ENCODE assay signal across 10 mouse cellular contexts in the genomic region with DNA sequence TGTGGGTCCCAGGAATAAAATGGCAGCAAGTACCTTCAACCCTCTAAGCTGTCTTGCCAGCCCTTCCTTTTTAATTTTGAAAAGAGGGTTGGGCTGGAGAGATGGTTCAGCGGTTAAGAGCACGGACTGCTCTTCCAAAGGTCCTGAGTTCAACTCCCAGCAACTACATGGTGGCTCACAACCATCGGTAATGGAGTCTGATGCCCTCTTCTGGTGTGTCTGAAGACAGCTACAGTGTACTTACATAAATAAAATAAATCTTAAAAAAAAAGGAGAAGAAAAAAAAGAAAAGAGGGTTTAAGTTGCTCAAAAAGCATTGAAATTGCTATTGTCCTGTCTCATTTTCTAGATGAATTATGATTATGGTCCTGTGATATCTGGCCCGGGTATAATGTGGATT. TPM values are rescaled to one million over a fixed set of nuclear protein-coding genes. Genes with fewer than 3 reads are reported as not detected.
DNase-seq lines count a peak whose midpoint lies in the region; ATAC-seq and TF ChIP-seq lines count a peak whose summit lies in the region.
"Had no signal": no experiment of that assay in that cellular context is flagged by ENCODE, and none has a peak within 500 bp of the region (broad histone marks: within the 10 kb centered on the region; RNA-seq: fewer than 3 reads in every experiment).

No protein-coding gene starts in this region.

- intact Hi-C loops in gastrocnemius, adult 2 months (cut with DNase I), result loop anchor here (5.0 kb wide), 1 partner anchor 111 kb away; the partner anchor contains the start of genes Chmp1a and Spata33

- no peaks in the 10 kb centered on the region for H3K9me3 ChIP-seq in embryonic facial prominence, embryonic 10.5 days
- H3K9me3 ChIP-seq in liver, embryonic 15.5 days (replicated peaks), result no peaks in the 10 kb centered on the region

- peaks cover 61% of the 10 kb centered on the region for H3K36me3 ChIP-seq in embryonic facial prominence, embryonic 10.5 days (replicated peaks)
- H3K36me3 ChIP-seq in liver, embryonic 15.5 days (replicated peaks), result peaks cover 45% of the 10 kb centered on the region

- peak overlapping the region; percentile 96 for H3K27ac ChIP-seq in gastrocnemius, adult 2 months
- no peak overlapping the region for H3K27ac ChIP-seq in layer of hippocampus, adult 2 months
- H3K27ac ChIP-seq in embryonic facial prominence, embryonic 10.5 days (replicated peaks), result no peak overlapping the region
- peak overlapping the region; percentile 77 for H3K27ac ChIP-seq in liver, embryonic 15.5 days (replicated peaks)

- TF ChIP-seq CTCF in gastrocnemius, adult 2 months (IDR thresholded peaks at IDR 0.05), result peak; percentile 12; the same call in 1 of the 2 replicates
- TF ChIP-seq CTCF in layer of hippocampus, adult 2 months (conservative IDR thresholded peaks at IDR 0.05), result peak; percentile 55

- no peak overlapping the region; the same call in 1 of the 2 replicates for H3K4me3 ChIP-seq in gastrocnemius, adult 2 months
- H3K4me3 ChIP-seq in layer of hippocampus, adult 2 months, result no peak overlapping the region
- H3K4me3 ChIP-seq in embryonic facial prominence, embryonic 10.5 days, result peak overlapping the region; percentile 96; the same call in 1 of the 2 replicates
- no peak overlapping the region for H3K4me3 ChIP-seq in liver, embryonic 15.5 days (replicated peaks)

- peak overlapping the region; percentile 87 for H3K4me2 ChIP-seq in liver, embryonic 15.5 days

- 82% methylated on average over 4 of the region's 4 CpGs for WGBS in embryonic facial prominence, embryonic 10.5 days
- WGBS in liver, embryonic 15.5 days (ENCODE audit: insufficient replicate concordance), result 75% methylated on average over 4 of the region's 4 CpGs

- H3K27me3 ChIP-seq in embryonic facial prominence, embryonic 10.5 days (replicated peaks; ENCODE audit: low read depth, poor library complexity, severe bottlenecking), result no peaks in the 10 kb centered on the region
- no peaks in the 10 kb centered on the region for H3K27me3 ChIP-seq in liver, embryonic 15.5 days

- DNase-seq in gastrocnemius, adult 2 months, result no peak
- no peak for DNase-seq in gastrocnemius, postnatal 4 days (ENCODE audit: low spot score in 2 of 2)
- no peak for DNase-seq in layer of hippocampus, adult 2 months (ENCODE audit: low spot score in 2 of 2)
- DNase-seq in layer of hippocampus, postnatal 36 days, result no peak
- no peak for DNase-seq in embryonic facial prominence, embryonic 10.5 days (ENCODE audit: low spot score)
- no peak for DNase-seq in urinary bladder, postnatal 10 days (ENCODE audit: low spot score)
- no peak for DNase-seq in layer of hippocampus, postnatal 25 days (ENCODE audit: extremely low spot score in 1 of 2, low spot score in 1 of 2)
- DNase-seq: right cerebral cortex, postnatal 4 days; thymus, postnatal 36 days had no signal

- H3K9ac ChIP-seq in liver, embryonic 15.5 days, result peak overlapping the region; percentile 70; the same call in 1 of the 2 replicates

- peaks cover 22% of the 10 kb centered on the region for H3K4me1 ChIP-seq in embryonic facial prominence, embryonic 10.5 days
- peaks cover 23% of the 10 kb centered on the region for H3K4me1 ChIP-seq in liver, embryonic 15.5 days (replicated peaks)

- no peak for ATAC-seq in liver, embryonic 15.5 days (ENCODE audit: insufficient read depth)

RNA-seq across cellular contexts. Expression of gene Rpl13, which starts 0.9 kb away (rescaled TPM):
- total RNA-seq in gastrocnemius, adult 2 months (2021), result 100 to 1,000 TPM; 389 to 466 TPM
- total RNA-seq in gastrocnemius, postnatal 4 days (2021), result 100 to 1,000 TPM; 798 to 871 TPM
- total RNA-seq in layer of hippocampus, adult 2 months (2021), result 100 to 1,000 TPM; 418 to 466 TPM
- total RNA-seq in layer of hippocampus, postnatal 36 days (2021), result 100 to 1,000 TPM; 391 to 451 TPM
- polyA plus RNA-seq in embryonic facial prominence, embryonic 10.5 days (2016; fragmentation: Nextera tagmentation; extraction: Ambion mirVana), result 1,419 and 1,432 TPM in 2 replicates
- polyA plus RNA-seq in liver, embryonic 15.5 days (2015; fragmentation: Nextera tagmentation; extraction: Ambion mirVana), result 785 TPM in 2 replicates
- 100 to 1,000 TPM; 378 to 449 TPM for total RNA-seq in layer of hippocampus, postnatal 25 days (2021)

RNA-seq across cellular contexts. Expression of gene Cpne7, which starts 15.9 kb away (rescaled TPM):
- total RNA-seq in gastrocnemius, adult 2 months (2021), result under 1 TPM; 0.13 to 0.20 TPM
- total RNA-seq in gastrocnemius, postnatal 4 days (2021), result 1 to 10 TPM in 1 of 2 experiments, under 1 TPM in 1; 0.80 to 2.4 TPM
- 100 to 1,000 TPM; 257 to 313 TPM for total RNA-seq in layer of hippocampus, adult 2 months (2021)
- total RNA-seq in layer of hippocampus, postnatal 36 days (2021), result 100 to 1,000 TPM; 305 to 318 TPM
- 1.8 and 2.0 TPM in 2 replicates for polyA plus RNA-seq in embryonic facial prominence, embryonic 10.5 days (2016; fragmentation: Nextera tagmentation; extraction: Ambion mirVana)
- polyA plus RNA-seq in liver, embryonic 15.5 days (2015; fragmentation: Nextera tagmentation; extraction: Ambion mirVana), result 0.30 and 0.45 TPM in 2 replicates
- total RNA-seq in layer of hippocampus, postnatal 25 days (2021), result 100 to 1,000 TPM; 273 to 300 TPM

RNA-seq across cellular contexts. Expression of gene Spg7, which starts 38.5 kb away (rescaled TPM):
- 10 to 100 TPM; 67.4 to 74.9 TPM for total RNA-seq in gastrocnemius, adult 2 months (2021)
- 10 to 100 TPM; 61.0 to 63.2 TPM for total RNA-seq in gastrocnemius, postnatal 4 days (2021)
- total RNA-seq in layer of hippocampus, adult 2 months (2021), result 10 to 100 TPM; 63.4 to 66.3 TPM
- 10 to 100 TPM; 54.9 to 61.1 TPM for total RNA-seq in layer of hippocampus, postnatal 36 days (2021)
- polyA plus RNA-seq in embryonic facial prominence, embryonic 10.5 days (2016; fragmentation: Nextera tagmentation; extraction: Ambion mirVana), result 51.3 and 54.5 TPM in 2 replicates
- 20.8 and 21.2 TPM in 2 replicates for polyA plus RNA-seq in liver, embryonic 15.5 days (2015; fragmentation: Nextera tagmentation; extraction: Ambion mirVana)
- 10 to 100 TPM; 54.5 to 72.1 TPM for total RNA-seq in layer of hippocampus, postnatal 25 days (2021)

RNA-seq across cellular contexts. Expression of gene Sult5a1, which starts 56.9 kb away (rescaled TPM):
- 1 to 10 TPM; 2.1 to 2.5 TPM for total RNA-seq in gastrocnemius, adult 2 months (2021)
- total RNA-seq in gastrocnemius, postnatal 4 days (2021), result 10 to 100 TPM; 10.2 to 10.8 TPM
- total RNA-seq in layer of hippocampus, adult 2 months (2021), result 1 to 10 TPM; 2.0 to 2.8 TPM
- 1 to 10 TPM; 1.6 to 2.2 TPM for total RNA-seq in layer of hippocampus, postnatal 36 days (2021)
- polyA plus RNA-seq in embryonic facial prominence, embryonic 10.5 days (2016; fragmentation: Nextera tagmentation; extraction: Ambion mirVana), result 8.2 and 8.5 TPM in 2 replicates
- polyA plus RNA-seq in liver, embryonic 15.5 days (2015; fragmentation: Nextera tagmentation; extraction: Ambion mirVana), result 0.76 and 0.96 TPM in 2 replicates
- total RNA-seq in layer of hippocampus, postnatal 25 days (2021), result 1 to 10 TPM; 2.0 to 2.5 TPM

RNA-seq across cellular contexts. Expression of gene Ankrd11, which starts 59.2 kb away (rescaled TPM):
- 10 to 100 TPM; 60.3 to 62.1 TPM for total RNA-seq in gastrocnemius, adult 2 months (2021)
- 10 to 100 TPM; 81.1 to 92.9 TPM for total RNA-seq in gastrocnemius, postnatal 4 days (2021)
- 100 to 1,000 TPM; 165 to 176 TPM for total RNA-seq in layer of hippocampus, adult 2 months (2021)
- total RNA-seq in layer of hippocampus, postnatal 36 days (2021), result 100 to 1,000 TPM; 164 to 171 TPM
- 41.2 and 49.2 TPM in 2 replicates for polyA plus RNA-seq in embryonic facial prominence, embryonic 10.5 days (2016; fragmentation: Nextera tagmentation; extraction: Ambion mirVana)
- polyA plus RNA-seq in liver, embryonic 15.5 days (2015; fragmentation: Nextera tagmentation; extraction: Ambion mirVana), result 18.1 and 20.8 TPM in 2 replicates
- total RNA-seq in layer of hippocampus, postnatal 25 days (2021), result 100 to 1,000 TPM; 147 to 171 TPM

Comparison
In these comparisons a context has a peak if more than half of its experiments do, and no peak if none do; other contexts are left out.
1. H3K27ac ChIP-seq: peak in gastrocnemius, adult 2 months (single experiment) and liver, embryonic 15.5 days (single experiment); none in layer of hippocampus, adult 2 months (single experiment) and embryonic facial prominence, embryonic 10.5 days (single experiment).
2. RNA of gene Cpne7, which starts 15.9 kb away (total RNA-seq): 305 to 318 TPM in layer of hippocampus, postnatal 36 days, 257 to 313 TPM in layer of hippocampus, adult 2 months and 273 to 300 TPM in layer of hippocampus, postnatal 25 days; 0.80 to 2.4 TPM in gastrocnemius, postnatal 4 days and 0.13 to 0.20 TPM in gastrocnemius, adult 2 months; every median in the first group is over 10 times any median in the second.